Mouse (Mus musculus): ENCODE measurements around the gene Hoxa10. TPM values are rescaled to one million over a fixed set of nuclear protein-coding genes. Genes with fewer than 3 reads are reported as not detected.
A peak's percentile ranks its signal among the peaks of the same experiment; 100 is the strongest.

Gene Hoxa10
- polyA plus RNA-seq, 1 experiment from 2014 or later = 3.6 TPM

- Histone ChIP-seq H3K4me1 (peaks cover 3% of the 10 kb centered on the region; the same call in 1 of the 2 replicates), H3K36me3 (no peaks in the 10 kb centered on the region), H3K4me3 (no peak overlapping the region), H3K9me3 (no peaks in the 10 kb centered on the region), H3K27me3 (ENCODE audit: insufficient read depth, poor library complexity, severe bottlenecking) (peaks cover 98% of the 10 kb centered on the region), H3K27ac (no peak overlapping the region)
- whole genome bisulfite sequencing = 4% methylated on average over 3 of the region's 3 CpGs
- DNase-seq (ENCODE audit: low spot score) = peak; percentile 35
Measured at GRCm38 (mm10) chr6:52268756-52269155, 28.1 kb upstream of the Hoxa10 start.

DNA sequence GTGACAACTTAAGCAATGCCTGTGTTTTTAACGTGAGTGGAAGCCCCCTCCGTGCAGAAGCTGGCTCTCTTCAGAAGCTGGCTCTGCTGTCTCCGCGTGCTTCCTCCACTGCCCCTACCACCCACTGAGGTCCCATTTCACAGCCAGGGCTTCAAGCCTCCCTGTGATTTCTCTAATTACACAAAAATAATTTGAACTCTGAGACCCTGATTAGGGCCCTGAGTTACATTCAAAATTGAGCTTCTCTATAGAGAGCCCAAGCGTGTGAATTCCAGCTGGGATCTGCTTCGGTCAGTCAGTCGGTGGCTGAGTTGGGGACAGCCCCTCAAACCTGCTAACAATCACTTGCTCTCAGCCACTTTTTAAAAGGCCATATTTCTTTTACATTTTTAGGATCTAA lies 27.7 kb upstream of the Hoxa10 start:
- peaks cover 98% of the 10 kb centered on the region for H3K27me3 ChIP-seq (ENCODE audit: insufficient read depth, poor library complexity, severe bottlenecking)
- peak; percentile 69 for DNase-seq (ENCODE audit: low spot score)
- H3K4me3 ChIP-seq = no peak overlapping the region
- no peak overlapping the region for H3K27ac ChIP-seq
- H3K4me1 ChIP-seq = no peaks in the 10 kb centered on the region
- no peaks in the 10 kb centered on the region for H3K36me3 ChIP-seq
- 2% methylated on average over 7 of the region's 7 CpGs for WGBS
- H3K9me3 ChIP-seq = no peaks in the 10 kb centered on the region

DNA sequence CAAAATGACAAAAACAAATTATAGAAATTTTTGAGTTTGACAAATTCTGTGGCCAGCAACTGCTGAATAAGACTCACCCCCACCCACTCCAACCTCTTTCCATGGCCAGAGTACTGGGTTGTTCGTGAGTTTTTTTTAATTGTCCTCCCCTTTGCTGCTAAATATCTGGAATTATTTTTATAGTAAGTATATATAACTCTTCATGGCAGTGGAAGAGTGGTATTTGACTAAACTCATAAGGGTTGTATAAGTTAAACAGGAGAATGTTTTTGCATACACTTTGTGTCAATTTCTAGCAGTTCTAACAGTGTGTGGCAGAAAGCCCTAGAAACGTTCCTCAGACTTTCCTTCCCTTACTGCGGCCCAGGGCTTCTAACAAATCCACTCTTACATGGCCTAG lies 27.0 kb upstream of the Hoxa10 start:
- no peaks in the 10 kb centered on the region for H3K9me3 ChIP-seq
- no peaks in the 10 kb centered on the region for H3K36me3 ChIP-seq
- H3K4me1 ChIP-seq = no peaks in the 10 kb centered on the region
- H3K27ac ChIP-seq = no peak overlapping the region
- DNase-seq (ENCODE audit: low spot score) = no peak
- WGBS = 5% methylated on average over 3 of the region's 3 CpGs
- no peak overlapping the region for H3K4me3 ChIP-seq
- H3K27me3 ChIP-seq (ENCODE audit: insufficient read depth, poor library complexity, severe bottlenecking) = peaks cover 98% of the 10 kb centered on the region

GRCm38 (mm10) chr6:52267221-52267620 lies 26.6 kb upstream of the Hoxa10 start:
- H3K36me3 ChIP-seq = no peaks in the 10 kb centered on the region
- H3K27ac ChIP-seq = no peak overlapping the region
- H3K27me3 ChIP-seq (ENCODE audit: insufficient read depth, poor library complexity, severe bottlenecking) = peaks cover 98% of the 10 kb centered on the region
- H3K4me3 ChIP-seq = no peak overlapping the region
- DNase-seq (ENCODE audit: low spot score) = no peak
- H3K4me1 ChIP-seq = no peaks in the 10 kb centered on the region
- WGBS = 17% methylated on average over 5 of the region's 5 CpGs
- H3K9me3 ChIP-seq = no peaks in the 10 kb centered on the region

DNA sequence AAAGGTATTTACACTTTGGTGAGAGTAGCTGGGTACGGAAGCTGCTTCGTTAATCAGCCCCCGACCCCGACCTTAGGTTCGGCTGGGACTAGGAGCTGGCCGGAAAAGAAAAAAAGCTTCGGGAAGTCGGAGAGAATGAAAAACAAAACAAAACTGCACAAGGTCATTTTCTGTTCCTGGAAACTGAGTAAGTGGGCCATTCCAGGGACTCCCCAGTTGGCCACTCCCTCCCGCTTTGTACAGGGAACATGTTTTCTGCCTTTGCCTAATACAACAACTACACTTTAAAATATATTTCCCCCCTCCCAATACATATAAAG lies 26.0 kb upstream of the Hoxa10 start:
- H3K4me1 ChIP-seq = no peaks in the 10 kb centered on the region
- H3K4me3 ChIP-seq = no peak overlapping the region
- peaks cover 99% of the 10 kb centered on the region for H3K27me3 ChIP-seq (ENCODE audit: insufficient read depth, poor library complexity, severe bottlenecking)
- WGBS = 1% methylated on average over 9 of the region's 9 CpGs
- no peaks in the 10 kb centered on the region for H3K36me3 ChIP-seq
- H3K9me3 ChIP-seq = no peaks in the 10 kb centered on the region
- no peak for DNase-seq (ENCODE audit: low spot score)
- no peak overlapping the region for H3K27ac ChIP-seq

- Histone ChIP-seq H3K27ac (no peak overlapping the region), H3K36me3 (no peaks in the 10 kb centered on the region), H3K9me3 (no peaks in the 10 kb centered on the region), H3K27me3 (ENCODE audit: insufficient read depth, poor library complexity, severe bottlenecking) (peaks cover 99% of the 10 kb centered on the region), H3K4me3 (no peak overlapping the region), H3K4me1 (peaks cover 3% of the 10 kb centered on the region; the same call in 1 of the 2 replicates)
- peak; percentile 73 for DNase-seq (ENCODE audit: low spot score)
- WGBS = 1% methylated on average over 19 of the region's 19 CpGs
Measured at GRCm38 (mm10) chr6:52265913-52266665, 25.4 kb upstream of the Hoxa10 start.

DNA sequence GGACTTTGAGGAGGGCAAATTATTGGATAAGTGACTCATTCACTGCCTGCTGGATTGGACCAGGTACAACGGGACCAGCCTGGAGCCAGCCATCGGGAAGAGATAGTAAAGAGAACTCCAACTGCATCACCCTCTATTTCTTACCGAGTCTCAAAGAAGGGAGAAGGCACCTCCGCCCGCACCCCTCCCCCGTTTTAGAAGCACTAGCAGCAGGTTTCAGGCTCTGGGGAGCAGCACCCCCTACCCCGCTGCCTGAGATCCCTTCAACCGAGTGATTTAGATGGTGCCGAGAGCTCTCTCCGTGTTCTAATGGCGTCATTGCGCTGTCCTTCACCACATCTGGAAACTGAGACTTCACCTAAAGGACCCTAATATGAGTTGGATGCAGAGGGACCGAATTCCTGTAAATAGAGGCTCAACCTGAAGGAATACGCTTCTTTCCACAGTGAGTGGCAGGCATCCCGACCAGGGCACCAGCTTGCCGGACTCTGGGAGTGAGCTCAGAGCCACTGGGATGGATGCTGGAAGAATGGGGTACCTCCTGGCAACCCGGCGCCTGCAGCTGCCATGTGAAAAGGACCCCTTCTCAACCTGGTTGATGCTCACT lies 24.8 kb upstream of the Hoxa10 start:
- Histone ChIP-seq H3K4me3 (no peak overlapping the region), H3K4me1 (peaks cover 7% of the 10 kb centered on the region; the same call in 1 of the 2 replicates), H3K27ac (no peak overlapping the region), H3K27me3 (ENCODE audit: insufficient read depth, poor library complexity, severe bottlenecking) (peaks cover 99% of the 10 kb centered on the region), H3K36me3 (no peaks in the 10 kb centered on the region), H3K9me3 (no peaks in the 10 kb centered on the region)
- WGBS = 2% methylated on average over 18 of the region's 18 CpGs
- DNase-seq (ENCODE audit: low spot score) = peak; percentile 72

GRCm38 (mm10) chr6:52264106-52264790 lies 23.6 kb upstream of the Hoxa10 start:
- WGBS = 3% methylated on average over 5 of the region's 5 CpGs

DNA sequence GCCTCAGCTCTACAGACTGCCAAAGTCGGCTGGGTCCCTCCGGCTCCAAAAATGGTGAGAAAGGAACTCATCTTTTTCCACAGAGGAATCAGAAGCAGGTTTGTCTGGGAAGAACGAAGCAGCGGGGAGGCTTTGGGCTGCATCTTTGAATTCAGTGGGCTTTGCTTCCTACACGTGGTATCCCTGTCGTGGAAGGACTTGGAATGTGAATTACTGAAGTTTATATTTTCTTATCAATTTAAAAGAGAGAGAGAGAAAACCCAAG lies 22.6 kb upstream of the Hoxa10 start:
- H3K27ac ChIP-seq = no peak overlapping the region
- peaks cover 97% of the 10 kb centered on the region for H3K27me3 ChIP-seq (ENCODE audit: insufficient read depth, poor library complexity, severe bottlenecking)
- no peaks in the 10 kb centered on the region for H3K36me3 ChIP-seq
- DNase-seq (ENCODE audit: low spot score) = peak; percentile 67
- H3K4me1 ChIP-seq = peaks cover 14% of the 10 kb centered on the region
- no peaks in the 10 kb centered on the region for H3K9me3 ChIP-seq
- 0% methylated on average over 6 of the region's 6 CpGs for WGBS
- H3K4me3 ChIP-seq = no peak overlapping the region

More at GRCm38 (mm10) chr6:52264106-52264790, 23.6 kb upstream of the Hoxa10 start:
- no peak overlapping the region for H3K4me3 ChIP-seq
- peak; percentile 69 for DNase-seq (ENCODE audit: low spot score)
- H3K9me3 ChIP-seq = no peaks in the 10 kb centered on the region
- H3K36me3 ChIP-seq = no peaks in the 10 kb centered on the region
- H3K27ac ChIP-seq = no peak overlapping the region
- H3K27me3 ChIP-seq (ENCODE audit: insufficient read depth, poor library complexity, severe bottlenecking) = peaks cover 97% of the 10 kb centered on the region
- H3K4me1 ChIP-seq = peaks cover 14% of the 10 kb centered on the region

- H3K4me3 ChIP-seq = no peak overlapping the region
- WGBS = 1% methylated on average over 24 of the region's 24 CpGs
Measured at GRCm38 (mm10) chr6:52262463-52263320, 22.0 kb upstream of the Hoxa10 start.

GRCm38 (mm10) chr6:52261751-52262462 lies 21.3 kb upstream of the Hoxa10 start:
- H3K27me3 ChIP-seq (ENCODE audit: insufficient read depth, poor library complexity, severe bottlenecking) = peaks cover 98% of the 10 kb centered on the region
- H3K27ac ChIP-seq = no peak overlapping the region
- H3K9me3 ChIP-seq = no peaks in the 10 kb centered on the region
- peak; percentile 72 for DNase-seq (ENCODE audit: low spot score)
- no peak overlapping the region for H3K4me3 ChIP-seq
- H3K4me1 ChIP-seq = peaks cover 14% of the 10 kb centered on the region
- H3K36me3 ChIP-seq = no peaks in the 10 kb centered on the region
- WGBS = 2% methylated on average over 9 of the region's 9 CpGs

More at GRCm38 (mm10) chr6:52262463-52263320, 22.0 kb upstream of the Hoxa10 start:
- DNase-seq (ENCODE audit: low spot score) = peak; percentile 75
- H3K27me3 ChIP-seq (ENCODE audit: insufficient read depth, poor library complexity, severe bottlenecking) = peaks cover 97% of the 10 kb centered on the region
- H3K4me1 ChIP-seq = peaks cover 14% of the 10 kb centered on the region
- no peaks in the 10 kb centered on the region for H3K36me3 ChIP-seq
- H3K27ac ChIP-seq = no peak overlapping the region
- H3K9me3 ChIP-seq = no peaks in the 10 kb centered on the region

All from heart, embryonic 10.5 days (tissue).